In the genomic region with DNA sequence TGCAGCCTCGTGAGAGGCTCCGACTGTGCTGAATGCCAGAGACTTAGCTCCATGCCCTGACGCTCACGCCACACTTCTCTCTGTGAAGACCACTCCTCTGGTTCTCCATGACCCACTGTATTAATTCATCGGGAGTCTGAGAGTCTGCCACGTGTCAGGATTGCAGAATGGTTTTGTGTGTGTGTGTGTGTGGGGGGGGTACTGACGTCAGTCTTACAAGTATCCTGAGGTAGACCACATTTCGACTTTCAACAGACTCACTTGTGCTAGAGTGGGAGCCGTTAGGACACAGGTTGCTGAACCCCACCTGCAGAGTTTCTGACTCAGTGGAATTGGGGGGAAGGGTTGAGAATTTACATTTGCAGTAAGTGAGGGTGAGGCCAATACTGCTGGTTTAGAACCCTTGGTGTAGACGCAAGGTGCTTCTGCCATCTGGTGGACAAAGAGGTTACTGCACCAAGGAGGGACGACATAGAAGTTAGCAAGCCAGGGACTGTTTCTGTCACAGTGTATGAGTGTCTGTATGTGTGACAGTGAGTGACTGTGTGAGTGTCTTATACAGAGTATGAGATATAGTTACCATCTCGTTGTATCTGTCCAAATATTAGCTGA, we compare ENCODE assay signal across 7 mouse cellular contexts. TPM values are rescaled to one million over a fixed set of nuclear protein-coding genes. Genes with fewer than 3 reads are reported as not detected.
A peak's percentile ranks its signal among the peaks of the same experiment; 100 is the strongest.
DNase-seq lines count a peak whose midpoint lies in the region; ATAC-seq lines count a peak whose summit lies in the region.

No protein-coding gene starts in this region.

- ATAC-seq in activated CD4-positive, CD25-positive, alpha-beta regulatory T cell, adult 4 months = peak; percentile 68

- DNase-seq in cerebellum, postnatal 10 days = peak; percentile 88 to 91
- peak; percentile 70 to 91 for DNase-seq in frontal cortex, postnatal 14 days (ENCODE audit: low spot score in 2 of 2)
- peak; percentile 91 for DNase-seq in hindlimb bud, embryonic 11.5 days (ENCODE audit: extremely low spot score, low read depth, low spot score)
- peak; percentile 56 to 69 for DNase-seq in left cerebral cortex, adult 8-10 months (ENCODE audit: low spot score in 2 of 2)
- DNase-seq in mesoderm, embryonic 11.5 days (ENCODE audit: low read depth, low spot score) = peak; percentile 74
- peak; percentile 9 for DNase-seq in skeletal muscle tissue, adult 2 months (ENCODE audit: low read depth, low spot score)

RNA-seq across cellular contexts. Expression of gene Lrguk, which starts 11.5 kb away (rescaled TPM):
- not detected for polyA plus RNA-seq in activated CD4-positive, CD25-positive, alpha-beta regulatory T cell, adult 4 months (2017; shearing (Covaris generic))
- 1 to 10 TPM; 2.4 to 3.3 (median 2.8) TPM for total RNA-seq in left cerebral cortex, adult 8-10 months (2022)

Comparison
In these comparisons a context has a peak if more than half of its experiments do, and no peak if none do; other contexts are left out.
1. Peak in every context shown above with its lines: DNase-seq and ATAC-seq.
2. DNase-seq: peak in every context shown above with its lines; median percentile 91 in hindlimb bud, embryonic 11.5 days; 90 in cerebellum, postnatal 10 days; 80 in frontal cortex, postnatal 14 days; 74 in mesoderm, embryonic 11.5 days; 62 in left cerebral cortex, adult 8-10 months; 9 in skeletal muscle tissue, adult 2 months.